Mouse (Mus musculus) gastrocnemius, postnatal 10 days (tissue): ENCODE measurements around the gene Klhdc10. TPM values are rescaled to one million over a fixed set of nuclear protein-coding genes. Genes with fewer than 3 reads are reported as not detected.
A peak's percentile ranks its signal among the peaks of the same experiment; 100 is the strongest.

Source experiments
- DNase-seq: peaks from one replicate; pipeline ENCODE4 v3.0.0; 2021; ENCODE audit warnings: mixed read lengths
- total RNA-seq, 2 experiments: library from RNA; stranded (reverse); gene quantifications; 2 replicates each; pipeline ENCODE4 v1.2.3; 2021

Klhdc10 gene
- total RNA-seq, 2 experiments from 2014 or later: 52.8 to 54.8 TPM

GRCm38 (mm10) chr6:30402091-30402491, 423 bp downstream of the Klhdc10 start:
- no peak for DNase-seq

DNA sequence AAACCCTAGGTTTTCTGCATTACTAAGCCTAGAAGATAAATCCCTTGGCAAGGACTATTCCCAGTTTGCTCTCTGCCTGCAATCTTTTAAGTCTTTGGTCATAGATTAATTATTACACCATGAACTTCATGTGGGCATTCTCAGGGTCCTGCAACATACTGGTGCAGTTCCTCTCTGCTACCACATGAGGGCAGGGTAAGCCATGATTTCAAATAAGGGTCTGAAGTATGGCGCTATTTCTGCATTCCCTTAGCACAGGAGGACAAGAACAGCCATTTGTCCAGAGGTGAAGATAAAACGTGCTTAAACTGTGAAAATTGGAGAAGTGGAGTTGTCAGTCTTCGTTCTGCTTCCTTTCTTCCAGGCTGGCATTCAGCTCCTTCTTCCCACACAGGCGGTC, 1.8 kb downstream of the Klhdc10 start:
- DNase-seq: peak; percentile 24

GRCm38 (mm10) chr6:30404671-30405070, 3.0 kb downstream of the Klhdc10 start:
- no peak for DNase-seq

DNA sequence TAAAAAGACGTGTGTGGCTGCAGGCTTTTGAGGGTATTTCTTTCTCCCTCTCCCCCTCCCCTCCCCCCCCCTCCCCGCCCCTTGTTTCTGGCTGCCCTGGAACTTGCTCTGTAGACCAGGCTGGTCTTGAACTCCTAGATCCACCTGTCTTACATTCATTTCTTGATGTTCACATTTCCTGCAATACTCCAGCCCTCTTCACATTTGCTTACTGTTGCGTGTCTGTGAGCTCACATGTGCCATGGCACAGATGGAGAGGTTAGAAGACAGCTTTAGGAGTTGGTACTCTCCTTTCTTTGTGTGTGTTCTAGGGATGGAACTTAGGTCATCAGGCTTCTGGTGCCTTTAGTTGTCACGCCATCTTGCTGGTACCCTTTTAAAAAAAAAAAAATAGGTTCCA, 6.6 kb downstream of the Klhdc10 start:
- DNase-seq: no peak

DNA sequence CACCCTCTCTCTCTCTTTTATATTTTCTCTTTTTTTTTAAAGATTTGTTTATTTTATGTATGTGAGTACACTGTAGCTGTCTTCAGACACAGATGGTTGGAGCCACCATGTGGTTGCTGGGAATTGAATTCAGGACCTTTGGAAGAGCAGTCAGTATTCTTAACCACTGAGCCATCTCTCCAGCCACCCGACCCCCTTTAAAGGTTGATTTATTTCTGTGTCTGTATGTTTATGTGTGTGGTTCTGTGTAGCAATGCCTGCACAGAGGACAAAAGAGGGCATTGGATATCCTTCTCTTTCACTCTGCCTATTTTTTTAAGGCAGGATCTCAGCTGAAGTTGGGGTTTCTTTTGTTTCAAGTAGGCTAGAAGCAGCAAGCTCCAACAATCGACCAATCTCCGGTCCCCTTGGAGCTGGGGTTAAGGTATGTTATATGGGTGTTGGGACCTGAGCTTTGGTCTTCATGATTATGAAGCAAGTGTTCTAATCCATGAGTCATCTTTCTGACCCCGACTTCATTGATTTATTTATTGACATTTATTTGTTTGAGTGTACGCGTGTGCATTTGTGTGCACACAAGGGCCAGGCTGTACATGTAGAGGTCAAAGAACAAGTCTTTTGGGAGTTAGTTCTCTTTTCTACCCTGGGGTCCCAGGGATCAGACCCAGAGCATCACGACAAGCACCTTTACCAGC, 7.9 kb downstream of the Klhdc10 start:
- no peak for DNase-seq

DNA sequence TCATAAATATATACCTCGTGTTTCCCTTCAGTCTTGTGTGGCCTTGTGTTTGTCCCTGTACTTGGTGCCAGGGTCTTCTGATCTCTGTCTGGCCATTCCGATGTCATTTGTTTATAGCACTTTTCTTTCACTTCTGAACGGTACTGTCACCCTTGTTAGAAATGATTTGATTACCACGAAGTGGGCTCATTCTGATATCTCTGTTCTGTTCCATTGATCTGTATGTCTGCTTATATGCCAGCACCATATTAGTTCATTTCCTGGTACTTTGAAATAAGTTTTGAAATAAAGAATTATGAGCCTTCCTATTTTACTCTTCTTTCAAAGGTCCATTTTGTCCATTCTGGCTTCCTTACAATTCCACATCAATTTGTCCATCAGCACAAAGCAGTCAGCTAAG, 9.6 kb downstream of the Klhdc10 start:
- no peak for DNase-seq

DNA sequence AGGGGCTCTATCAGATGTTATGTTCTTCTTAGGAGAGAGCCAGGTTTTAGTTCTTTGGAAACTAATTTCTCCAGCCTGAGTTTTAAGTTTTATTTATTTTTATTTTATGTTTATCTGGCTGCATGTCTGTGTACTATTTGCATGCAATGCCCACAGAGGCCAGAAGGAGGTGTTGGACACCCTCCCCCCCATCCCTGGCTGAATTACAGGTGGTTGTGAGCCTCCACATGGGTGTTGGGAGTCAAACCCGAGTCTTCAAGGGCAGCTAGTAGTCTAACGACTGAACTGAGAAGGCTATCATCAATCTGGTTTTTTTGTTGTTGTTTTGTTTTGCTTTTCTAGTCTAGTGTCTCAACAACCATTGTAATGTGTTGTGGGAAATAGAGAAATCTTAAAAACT, 14.5 kb downstream of the Klhdc10 start:
- no peak for DNase-seq

GRCm38 (mm10) chr6:30416801-30417200, 15.1 kb downstream of the Klhdc10 start:
- no peak for DNase-seq

DNA sequence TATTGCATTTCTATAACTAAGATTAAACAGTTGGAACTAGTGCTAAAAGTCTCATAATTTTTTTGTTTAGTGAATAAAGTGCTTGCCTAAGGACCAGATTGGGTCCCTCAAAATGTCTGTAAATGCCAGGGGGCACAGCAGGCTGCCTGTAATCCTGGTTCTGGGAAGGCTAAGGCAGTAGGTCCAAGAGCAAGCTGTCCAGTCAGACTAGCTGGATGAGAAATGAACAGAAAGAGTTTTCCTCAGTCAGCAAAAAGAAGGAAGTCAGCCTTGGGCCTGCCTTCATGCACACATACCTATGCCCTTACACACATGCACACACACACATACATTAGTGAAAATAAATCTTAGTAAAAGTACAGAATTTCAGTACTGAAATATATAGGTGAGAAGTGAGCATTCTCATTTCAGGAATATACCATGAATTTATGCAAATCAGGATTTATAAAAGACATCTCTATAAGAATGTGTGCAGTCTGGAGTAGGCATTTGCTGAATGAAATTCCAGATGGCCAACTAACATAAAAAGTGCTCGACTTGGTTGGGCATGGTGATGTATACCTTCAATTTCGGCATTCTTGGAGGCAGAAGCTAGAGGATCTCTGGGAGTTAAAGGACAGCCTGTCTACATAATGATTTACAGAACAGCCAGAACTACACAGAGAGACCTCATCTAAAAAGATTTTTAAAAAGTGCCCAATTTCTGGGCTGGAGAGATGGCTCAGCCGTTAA, 31.0 kb downstream of the Klhdc10 start:
- no peak for DNase-seq

DNA sequence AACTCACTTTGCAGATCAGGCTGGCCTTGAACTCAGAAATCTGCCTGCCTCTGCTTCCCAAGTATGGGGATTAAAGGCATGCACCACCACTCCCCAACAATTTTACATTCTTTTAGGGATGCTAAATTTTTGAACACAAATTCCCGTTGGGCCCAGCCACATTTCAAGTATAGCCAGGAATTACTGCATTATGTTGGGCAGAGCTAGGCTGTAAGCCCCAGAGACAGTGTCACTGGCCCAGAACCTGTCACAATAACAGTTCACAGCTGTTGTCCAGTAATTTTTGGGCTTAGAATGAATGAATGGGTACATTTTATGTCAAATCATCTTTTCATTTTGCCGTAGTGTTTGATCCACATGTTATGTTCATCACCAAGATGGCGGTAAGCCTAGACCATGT, 34.8 kb downstream of the Klhdc10 start:
- DNase-seq: no peak

DNA sequence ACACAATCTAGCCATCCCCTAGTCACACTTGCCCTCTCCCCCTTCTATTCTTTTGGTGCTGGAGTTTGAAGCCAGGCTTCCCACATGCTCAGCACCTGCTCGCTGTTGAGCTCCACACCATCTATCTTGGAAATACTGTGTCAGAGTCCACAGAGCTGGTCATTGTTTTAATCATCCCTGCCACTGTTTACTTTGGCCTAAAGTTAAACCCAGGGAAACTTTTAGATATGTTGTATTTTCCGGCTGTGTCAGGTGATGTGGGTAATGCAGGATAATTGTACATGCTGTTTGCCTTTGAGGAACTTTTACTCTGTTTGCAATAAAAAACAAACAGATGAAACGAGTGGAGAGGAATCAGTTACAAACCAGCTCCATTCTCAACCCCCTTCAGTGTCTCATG, 35.4 kb downstream of the Klhdc10 start:
- DNase-seq: no peak

GRCm38 (mm10) chr6:30439576-30439975, 37.9 kb downstream of the Klhdc10 start:
- DNase-seq: no peak

DNA sequence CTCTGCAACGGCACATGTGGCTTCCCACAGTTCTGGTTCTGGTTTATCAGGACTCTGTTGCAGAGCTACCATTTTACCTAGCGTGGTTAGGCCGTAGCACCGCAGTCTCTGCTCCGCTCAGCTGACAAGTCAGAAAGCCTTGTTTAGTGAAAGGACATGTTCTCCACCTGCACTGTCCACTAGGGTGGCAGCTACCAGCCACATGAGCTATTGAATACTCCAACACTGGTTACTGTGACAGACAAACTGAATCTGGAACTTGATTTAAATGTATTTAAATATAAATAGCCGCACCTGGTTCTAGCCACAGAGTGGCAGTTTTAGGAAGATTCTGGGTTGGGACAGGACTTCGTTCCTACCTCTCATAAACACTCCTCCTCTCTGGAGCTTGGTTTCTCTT, 55.3 kb downstream of the Klhdc10 start:
- no peak for DNase-seq

DNA sequence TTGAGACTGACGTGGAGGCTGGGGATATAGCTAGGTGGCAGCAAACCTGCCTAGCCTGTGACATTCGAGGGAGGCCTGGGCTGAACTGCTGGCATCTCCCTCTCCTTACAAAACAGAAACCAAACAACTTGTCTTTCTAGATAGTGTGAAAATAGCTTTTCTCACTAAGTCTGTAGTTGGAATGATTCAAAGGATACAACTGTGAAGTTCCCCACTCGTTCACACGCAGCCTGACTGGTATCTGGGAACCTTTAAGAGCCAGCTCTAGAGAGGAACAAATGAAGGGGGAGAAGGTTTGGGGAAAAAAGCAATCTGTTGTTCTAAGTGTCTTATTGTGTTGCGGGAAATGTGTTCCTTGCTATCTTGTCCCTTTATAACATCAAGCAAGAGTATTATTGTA, 57.0 kb downstream of the Klhdc10 start:
- no peak for DNase-seq

GRCm38 (mm10) chr6:30459056-30459747, 57.5 kb downstream of the Klhdc10 start:
- no peak for DNase-seq

DNA sequence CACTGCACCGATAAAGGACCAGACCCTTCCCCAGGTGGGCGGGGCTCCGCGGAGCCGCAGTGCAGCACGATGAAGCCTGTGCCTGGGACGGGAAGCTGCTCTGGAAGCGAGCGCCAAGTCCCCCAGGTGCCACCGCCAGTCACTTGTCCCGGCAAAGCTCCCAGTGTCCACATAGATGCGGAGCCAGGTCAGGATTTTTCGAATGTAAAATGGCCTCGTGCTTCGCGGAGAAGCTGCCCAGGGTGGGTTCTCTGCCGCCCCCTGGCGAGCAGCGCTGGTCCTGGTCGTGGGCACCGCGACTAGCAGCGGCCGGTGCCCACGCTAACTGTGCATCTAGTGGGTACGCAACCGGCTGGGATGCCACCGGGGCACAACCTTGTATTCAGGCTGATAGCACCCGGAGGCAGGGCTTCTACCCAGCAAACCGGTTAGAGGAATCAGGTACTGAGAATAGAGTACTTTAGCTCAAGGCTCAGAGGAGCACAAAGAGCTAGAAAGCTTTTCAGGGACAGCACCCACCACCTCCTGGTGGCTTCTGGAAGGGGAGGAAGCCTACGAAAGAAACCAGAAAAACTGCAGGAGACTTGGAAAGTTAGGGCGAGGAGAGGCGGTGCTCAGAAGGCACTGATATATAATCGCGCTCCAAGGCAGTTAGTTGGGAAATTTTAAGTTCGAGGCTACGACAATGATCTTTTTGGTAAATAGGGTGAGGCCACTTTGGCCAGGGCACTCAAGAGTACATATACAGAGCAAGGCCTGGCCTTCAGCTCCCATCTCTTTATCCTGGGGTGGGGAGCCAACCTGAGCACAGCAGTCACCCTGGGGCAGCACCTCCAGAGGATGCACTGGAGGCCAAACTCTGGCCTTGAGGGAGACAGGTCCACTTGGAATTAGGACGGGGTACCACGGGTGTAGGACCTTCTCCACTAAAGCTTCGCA, 58.4 kb downstream of the Klhdc10 start:
- DNase-seq: peak; percentile 88

DNA sequence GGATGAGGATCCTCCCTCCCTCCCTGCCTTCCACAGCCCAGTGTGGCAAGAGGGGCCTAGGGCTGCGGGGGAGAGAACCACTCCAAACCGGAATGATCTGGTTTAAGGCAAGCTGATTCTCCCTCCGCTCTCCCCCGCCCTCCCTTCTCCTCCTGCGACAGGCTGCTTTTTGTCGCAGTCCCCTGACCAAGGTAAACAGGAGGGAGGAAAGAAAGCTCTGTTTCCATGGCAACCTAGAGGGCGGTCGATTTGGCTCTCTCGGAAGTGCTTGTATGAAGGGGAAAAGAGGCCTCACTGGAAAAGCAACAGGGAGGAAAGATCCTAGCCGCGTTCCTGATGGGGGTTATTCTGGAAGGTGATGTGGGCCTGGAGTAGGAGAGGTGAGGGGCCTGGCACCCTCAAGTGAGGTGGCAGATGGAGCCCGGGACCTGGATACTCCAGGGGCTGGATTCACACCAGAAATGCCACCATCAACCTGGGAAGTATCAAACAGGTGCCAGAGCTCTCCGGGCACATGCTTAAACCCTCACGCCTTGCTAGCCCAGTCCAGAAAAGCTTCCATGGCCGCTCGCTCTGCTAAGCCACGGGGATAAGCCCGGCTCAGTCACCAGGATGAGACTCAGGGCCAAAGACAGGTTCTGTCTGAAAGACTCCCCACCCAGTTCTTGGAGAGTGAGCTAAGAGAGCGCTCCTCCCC, 59.2 kb downstream of the Klhdc10 start:
- no peak for DNase-seq

- no peak for DNase-seq
Measured at GRCm38 (mm10) chr6:30461755-30462344, 60.2 kb downstream of the Klhdc10 start.

- no peak for DNase-seq
Measured at GRCm38 (mm10) chr6:30462822-30463221, 61.2 kb downstream of the Klhdc10 start.

GRCm38 (mm10) chr6:30465586-30465985, 63.9 kb downstream of the Klhdc10 start:
- DNase-seq: no peak

DNA sequence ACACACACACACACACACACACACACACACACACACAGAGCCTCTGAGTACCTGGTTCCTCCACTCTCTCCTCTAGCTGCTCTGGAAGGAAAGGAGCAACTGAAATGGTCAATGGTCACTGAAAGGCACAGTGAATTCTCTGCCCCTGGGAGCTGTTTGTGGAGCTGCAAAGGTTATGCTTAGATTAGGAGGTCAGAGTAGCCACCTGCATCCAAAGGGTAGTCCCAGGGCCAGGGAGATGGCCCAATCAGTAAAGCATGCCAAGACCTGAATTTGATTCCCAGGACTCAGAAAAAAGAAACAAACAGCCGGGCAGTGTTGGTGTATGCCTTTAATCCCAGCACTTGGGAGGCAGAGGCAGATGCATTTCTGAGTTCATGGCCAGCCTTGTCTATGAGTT, 66.4 kb downstream of the Klhdc10 start:
- no peak for DNase-seq
